Mouse (Mus musculus) hindbrain, embryonic 11.5 days (tissue): ENCODE measurements around the gene Plekhg5. TPM values are rescaled to one million over a fixed set of nuclear protein-coding genes. Genes with fewer than 3 reads are reported as not detected.

Experiments used
- polyA plus RNA-seq: library from polyadenylated mRNA; unstranded; fragments of >200 nt; fragmentation: Nextera tagmentation; extraction: Ambion mirVana; gene quantifications from 2 replicates; pipeline ENCODE4 v1.2.1, GENCODE M21; 2014

Gene Plekhg5
- polyA plus RNA-seq, 1 experiment from 2014 or later: 4.6 TPM

Other genes with a start within 250 kb of the Plekhg5 start
- 117 and 130 TPM in 2 replicates for gene Camta1, start 210.6 kb upstream of the Plekhg5 start, polyA plus RNA-seq
- 73.8 and 80.1 TPM in 2 replicates for gene Dnajc11, start 138.8 kb upstream of the Plekhg5 start, polyA plus RNA-seq
- gene Thap3, start 83.5 kb upstream of the Plekhg5 start, polyA plus RNA-seq: 20.0 and 20.4 TPM in 2 replicates
- gene Phf13, start 76.2 kb upstream of the Plekhg5 start, polyA plus RNA-seq: 15.2 and 19.4 TPM in 2 replicates
- gene Klhl21, start 63.7 kb upstream of the Plekhg5 start, polyA plus RNA-seq: 2.7 and 3.0 TPM in 2 replicates
- 18.0 and 19.6 TPM in 2 replicates for gene Zbtb48, start 44.8 kb upstream of the Plekhg5 start, polyA plus RNA-seq
- 0.62 and 0.84 TPM in 2 replicates for gene Tas1r1, start 33.9 kb upstream of the Plekhg5 start, polyA plus RNA-seq
- 23.2 and 25.6 TPM in 2 replicates for gene Nol9, start 33.2 kb upstream of the Plekhg5 start, polyA plus RNA-seq
- gene Tnfrsf25, start 43.4 kb downstream of the Plekhg5 start, polyA plus RNA-seq: 0.18 and 0.28 TPM in 2 replicates
- gene Espn, start 79.9 kb downstream of the Plekhg5 start, polyA plus RNA-seq: 1.4 and 2.0 TPM in 2 replicates
- 2.7 and 4.3 TPM in 2 replicates for gene Hes2, start 86.4 kb downstream of the Plekhg5 start, polyA plus RNA-seq
- gene Acot7, start 105.6 kb downstream of the Plekhg5 start, polyA plus RNA-seq: 116 and 125 TPM in 2 replicates
- gene Gpr153, start 201.7 kb downstream of the Plekhg5 start, polyA plus RNA-seq: 8.7 and 9.5 TPM in 2 replicates
- 2.9 and 3.5 TPM in 2 replicates for gene Hes3, start 219.2 kb downstream of the Plekhg5 start, polyA plus RNA-seq
- gene Icmt, start 224.7 kb downstream of the Plekhg5 start, polyA plus RNA-seq: 17.4 and 20.6 TPM in 2 replicates
- gene Rnf207, start 246.5 kb downstream of the Plekhg5 start, polyA plus RNA-seq: 1.5 and 1.6 TPM in 2 replicates